Mouse (Mus musculus) midbrain, postnatal 0 days (tissue): Measurements from ENCODE around the gene BC035044. TPM values are rescaled to one million over a fixed set of nuclear protein-coding genes. Genes with fewer than 3 reads are reported as not detected.

ENCODE experiments used
- ATAC-seq: fragments of 200-750 bp; cut with Nextera tagmentation; 2 replicates; pipeline ENCODE4 v1.8.0; 2017; ENCODE audit warnings: moderate number of reproducible peaks, mild to moderate bottlenecking, moderate TSS enrichment, moderate library complexity; ENCODE audit not compliant: low FRiP score
- DNase-seq: peaks from one replicate; pipeline ENCODE4 v3.0.0-alpha.2; 2015; ENCODE audit warnings: low spot score
- H3K27ac ChIP-seq: fragments of 300-500 bp; sonication (generic); 2 replicates; pipeline ENCODE4 v1.5.1; 2014; ENCODE audit warnings: low read depth, mild to moderate bottlenecking, low read length, mixed read lengths
- H3K27me3 ChIP-seq: fragments of 300-500 bp; sonication (generic); 2 replicates; pipeline ENCODE4 v1.6.1; 2014; ENCODE audit warnings: low read length, control low read depth, mixed read lengths; ENCODE audit not compliant: insufficient read depth
- H3K36me3 ChIP-seq: fragments of 300-500 bp; sonication (generic); 2 replicates; pipeline ENCODE4 v1.6.1; 2014; ENCODE audit warnings: low read length, control low read depth, mixed read lengths; ENCODE audit not compliant: insufficient read depth
- H3K4me1 ChIP-seq: fragments of 300-500 bp; sonication (generic); 2 replicates; pipeline ENCODE4 v1.6.1; 2014; ENCODE audit warnings: mild to moderate bottlenecking, control low read depth, antibody characterized with exemption, low read length, mixed read lengths; ENCODE audit not compliant: insufficient read depth
- H3K4me2 ChIP-seq: fragments of 300-500 bp; sonication (generic); 2 replicates; pipeline ENCODE4 v1.6.1; 2014; ENCODE audit warnings: low read depth, mild to moderate bottlenecking, low read length, mixed read lengths; ENCODE audit not compliant: poor library complexity, severe bottlenecking
- H3K4me3 ChIP-seq: fragments of 300-500 bp; sonication (generic); 2 replicates; pipeline ENCODE4 v1.5.1; 2014; ENCODE audit warnings: low read depth, mild to moderate bottlenecking, low read length, moderate library complexity
- H3K9ac ChIP-seq: fragments of 300-500 bp; sonication (generic); replicated peaks from 2 replicates; pipeline ENCODE4 v1.6.1; 2014; ENCODE audit warnings: mild to moderate bottlenecking, low read length, moderate library complexity, mixed read lengths; ENCODE audit not compliant: poor library complexity, severe bottlenecking
- H3K9me3 ChIP-seq: fragments of 300-500 bp; sonication (generic); 2 replicates; pipeline ENCODE4 v1.6.1; 2016; ENCODE audit warnings: low read length, control low read depth
- CTCF ChIP-seq: IDR thresholded peaks from 2 replicates; pipeline ENCODE4 v1.5.1; 2016; ENCODE audit warnings: antibody characterized with exemption, mild to moderate bottlenecking
- WGBS: fragments of 180-500 bp; shearing (Covaris S2); extraction: QIAGEN DNeasy Blood & Tissue Kit; methylation state at CpG from one replicate; pipeline ENCODE4 v1.1.7; 2014; 5-methylcytosine and 5-hydroxymethylcytosine counted together
- polyA plus RNA-seq: library from polyadenylated mRNA; unstranded; fragments of >200 nt; fragmentation: Nextera tagmentation; extraction: Ambion mirVana; gene quantifications from 2 replicates; pipeline ENCODE4 v1.2.1, GENCODE M21; 2015
- total RNA-seq: library from RNA; depleted of rRNA; stranded (reverse); fragments of >200 nt; gene quantifications from 2 replicates; pipeline ENCODE4 v1.2.3, GENCODE M21; 2014

The BC035044 gene
- total and polyA plus RNA-seq, 2 experiments from 2014 or later: 0.38 to 0.41 TPM

- DNase-seq (no peak), ATAC-seq (no peak)
- peak overlapping the region; percentile 65 for H3K4me2 ChIP-seq
- 67% methylated on average over 5 of the region's 5 CpGs for WGBS
- peak overlapping the region; percentile 89; the same call in 1 of the 2 replicates for H3K27ac ChIP-seq
- no peaks in the 10 kb centered on the region for H3K27me3 ChIP-seq
- H3K9ac ChIP-seq: no peak overlapping the region
- no peaks in the 10 kb centered on the region for H3K36me3 ChIP-seq
- no peak for TF ChIP-seq CTCF
- H3K4me1 ChIP-seq: no peaks in the 10 kb centered on the region
- H3K4me3 ChIP-seq: peak overlapping the region; percentile 69; the same call in 1 of the 2 replicates
- H3K9me3 ChIP-seq: no peaks in the 10 kb centered on the region
These were observed 46.3 kb downstream of the BC035044 start for GRCm38 (mm10) chr6:128844586-128845080.

- DNase-seq (no peak), ATAC-seq (no peak)
- H3K9ac ChIP-seq: 0 out of 2 replicates have a peak overlapping the region, but pooled peaks have one; percentile 70
- peak overlapping the region; percentile 89; the same call in 1 of the 2 replicates for H3K27ac ChIP-seq
- H3K36me3 ChIP-seq: no peaks in the 10 kb centered on the region
- H3K4me1 ChIP-seq: no peaks in the 10 kb centered on the region
- WGBS: 26% methylated on average over 8 of the region's 8 CpGs
- no peaks in the 10 kb centered on the region for H3K27me3 ChIP-seq
- H3K4me3 ChIP-seq: peak overlapping the region; percentile 69
- H3K4me2 ChIP-seq: peak overlapping the region; percentile 65
- no peak for TF ChIP-seq CTCF
- H3K9me3 ChIP-seq: no peaks in the 10 kb centered on the region
These were observed 46.8 kb downstream of the BC035044 start for GRCm38 (mm10) chr6:128844131-128844530.

- Histone ChIP-seq H3K4me1 (no peaks in the 10 kb centered on the region), H3K27ac (peak overlapping the region; percentile 89), H3K9me3 (no peaks in the 10 kb centered on the region), H3K27me3 (no peaks in the 10 kb centered on the region), H3K36me3 (no peaks in the 10 kb centered on the region), H3K4me2 (peak overlapping the region; percentile 65), H3K9ac (peak overlapping the region; percentile 70), H3K4me3 (peak overlapping the region; percentile 69)
- no peak for TF ChIP-seq CTCF
- WGBS: 1% methylated on average over 22 of the region's 22 CpGs
- peak; percentile 58 for DNase-seq
- ATAC-seq: peak; percentile 52
These were observed 47.4 kb downstream of the BC035044 start for GRCm38 (mm10) chr6:128843479-128843992.

- H3K36me3 ChIP-seq: no peaks in the 10 kb centered on the region
- H3K9ac ChIP-seq: peak overlapping the region; percentile 76
- peak; percentile 82 for ATAC-seq
- WGBS: under 1% methylated on average over 44 of the region's 44 CpGs
- H3K27ac ChIP-seq: peak overlapping the region; percentile 89
- peak overlapping the region; percentile 65 for H3K4me2 ChIP-seq
- H3K4me3 ChIP-seq: peak overlapping the region; percentile 69
- no peaks in the 10 kb centered on the region for H3K4me1 ChIP-seq
- peak; percentile 28 for TF ChIP-seq CTCF
- H3K9me3 ChIP-seq: no peaks in the 10 kb centered on the region
- DNase-seq: peak; percentile 97
- no peaks in the 10 kb centered on the region for H3K27me3 ChIP-seq
These were observed 47.9 kb downstream of the BC035044 start for GRCm38 (mm10) chr6:128842945-128843478.

DNA sequence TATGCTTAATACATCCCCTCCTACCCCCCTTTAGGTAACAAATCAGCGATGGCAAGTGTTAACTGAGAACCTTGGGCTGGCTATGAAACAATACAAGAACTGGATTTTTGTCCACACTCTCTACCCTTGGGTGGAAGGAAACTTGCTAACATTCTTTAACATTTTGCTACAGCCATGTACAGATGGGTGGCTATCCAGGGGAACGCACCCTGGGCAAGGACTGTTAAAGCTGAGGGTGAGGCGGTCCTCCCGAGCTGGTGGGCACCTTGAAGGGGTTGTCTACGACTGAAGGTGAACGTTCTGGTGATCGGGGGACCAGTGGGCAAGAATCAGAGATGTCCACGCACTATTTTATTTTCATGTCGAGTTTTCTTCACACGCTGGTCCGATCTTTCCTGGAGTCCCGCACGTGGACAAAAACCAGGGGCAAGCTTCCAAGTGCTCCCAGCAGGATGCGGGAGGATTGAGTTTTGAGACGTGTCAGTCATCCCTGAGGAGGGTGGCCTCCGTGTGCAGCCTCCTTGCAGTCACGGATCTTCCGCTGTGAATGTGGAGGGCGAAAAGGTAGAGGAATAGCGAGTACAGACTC is 48.5 kb downstream of the BC035044 start:
- Histone ChIP-seq H3K27me3 (no peaks in the 10 kb centered on the region), H3K9me3 (no peaks in the 10 kb centered on the region), H3K4me1 (no peaks in the 10 kb centered on the region), H3K36me3 (no peaks in the 10 kb centered on the region), H3K27ac (peak overlapping the region; percentile 88), H3K4me3 (peak overlapping the region; percentile 69), H3K4me2 (peak overlapping the region; percentile 55), H3K9ac (peak overlapping the region; percentile 76)
- no peak for TF ChIP-seq CTCF
- under 1% methylated on average over 20 of the region's 20 CpGs for WGBS
- ATAC-seq (no peak), DNase-seq (no peak)
